Mouse (Mus musculus) MEL (cell line): ENCODE data around the gene Ctr9.

Experiments used
- CHD1 ChIP-seq: IDR thresholded peaks from 2 replicates; pipeline ENCODE4 v1.6.1; 2012; ENCODE audit warnings: low read depth, mild to moderate bottlenecking, inconsistent platforms, low read length, improper control_type of control experiment
- CHD2 ChIP-seq: IDR thresholded peaks from 2 replicates; pipeline ENCODE4 v1.6.1; 2011; ENCODE audit warnings: low read length, improper control_type of control experiment
- CTCF ChIP-seq, 3 experiments: IDR thresholded peaks in 2 of 3; conservative IDR thresholded peaks in 1 of 3; 2 replicates each; pipeline ENCODE4 v1.5.1; 2011 to 2012; ENCODE audit warnings: low read length in 3 of 3, low read depth in 2 of 3, mild to moderate bottlenecking in 2 of 3, improper control_type of control experiment in 1 of 3, inconsistent platforms in 1 of 3, mixed read lengths in 1 of 3, moderate library complexity in 1 of 3; ENCODE audit not compliant: control insufficient read depth in 1 of 3, insufficient read depth in 1 of 3, poor library complexity in 1 of 3, severe bottlenecking in 1 of 3
- POLR2A ChIP-seq, 2 experiments: IDR thresholded peaks; 2 replicates each; pipeline ENCODE4 v1.6.1; 2011 to 2012; ENCODE audit warnings: low read length in 2 of 2, mild to moderate bottlenecking in 2 of 2, control low read depth in 1 of 2, improper control_type of control experiment in 1 of 2, low read depth in 1 of 2, moderate library complexity in 1 of 2; ENCODE audit not compliant: control insufficient read depth in 1 of 2, insufficient read depth in 1 of 2, poor library complexity in 1 of 2
- POLR2AphosphoS2 ChIP-seq: IDR thresholded peaks from 2 replicates; pipeline ENCODE4 v1.6.1; 2011; ENCODE audit warnings: low read length, improper control_type of control experiment
- USF1 ChIP-seq: IDR thresholded peaks from 2 replicates; pipeline ENCODE4 v1.6.1; 2014; ENCODE audit warnings: low read depth, mild to moderate bottlenecking, inconsistent platforms, low read length, improper control_type of control experiment, moderate library complexity
- USF2 ChIP-seq, 2 experiments: IDR thresholded peaks; 2 replicates each; pipeline ENCODE4 v1.6.1; 2011 to 2012; ENCODE audit warnings: improper control_type of control experiment in 2 of 2, low read length in 2 of 2, borderline replicate concordance in 1 of 2, inconsistent platforms in 1 of 2, low read depth in 1 of 2, mild to moderate bottlenecking in 1 of 2; ENCODE audit not compliant: insufficient read depth in 1 of 2
- ZNF384 ChIP-seq: IDR thresholded peaks from 2 replicates; pipeline ENCODE4 v1.6.1; 2012; ENCODE audit warnings: low read depth, mild to moderate bottlenecking, inconsistent platforms, low read length, improper control_type of control experiment

GRCm38 (mm10) chr7:111062971-111063370 lies 34.2 kb downstream of the Ctr9 start:
- TF ChIP-seq POLR2A (IDR thresholded peaks at IDR 0.05; ENCODE audit: control insufficient read depth in 1 of 2, insufficient read depth in 1 of 2, low read depth in 1 of 2, low read length in 2 of 2, poor library complexity in 1 of 2), result no peak
- TF ChIP-seq CHD2, result no peak
- TF ChIP-seq CHD1, result no peak
- TF ChIP-seq POLR2AphosphoS2, result no peak
- TF ChIP-seq USF1, result no peak
- TF ChIP-seq CTCF (IDR thresholded peaks at IDR 0.05 in 2 of 3, conservative IDR thresholded peaks at IDR 0.05 in 1 of 3; ENCODE audit: control insufficient read depth in 1 of 3, insufficient read depth in 1 of 3, low read depth in 2 of 3, low read length in 3 of 3, poor library complexity in 1 of 3, severe bottlenecking in 1 of 3), result peak in 1 of 3 experiments; percentile 14; a peak in 1 of 6 replicates
- no peak for TF ChIP-seq ZNF384
- TF ChIP-seq USF2 (IDR thresholded peaks at IDR 0.05; ENCODE audit: borderline replicate concordance in 1 of 2, insufficient read depth in 1 of 2, low read depth in 1 of 2, low read length in 2 of 2), result no peak
